Mouse (Mus musculus) fat pad, adult 2 months (tissue): ENCODE measurements at regions not wholly inside any gene's neighbourhood (a gene's known extent, or its start where the extent isn't known, plus 50 kb on each side); places are given as distances from the start of the nearest gene placed in this dataset.

ENCODE experiments used
- DNase-seq: peaks from one replicate; pipeline ENCODE4 v3.0.0-alpha.2; 2011; ENCODE audit warnings: low read depth, low spot score; ENCODE audit errors: extremely low read depth

GRCm38 (mm10) chr2:72541246-72541645 is 65.3 kb downstream of the Cdca7 start:
- DNase-seq = no peak

DNA sequence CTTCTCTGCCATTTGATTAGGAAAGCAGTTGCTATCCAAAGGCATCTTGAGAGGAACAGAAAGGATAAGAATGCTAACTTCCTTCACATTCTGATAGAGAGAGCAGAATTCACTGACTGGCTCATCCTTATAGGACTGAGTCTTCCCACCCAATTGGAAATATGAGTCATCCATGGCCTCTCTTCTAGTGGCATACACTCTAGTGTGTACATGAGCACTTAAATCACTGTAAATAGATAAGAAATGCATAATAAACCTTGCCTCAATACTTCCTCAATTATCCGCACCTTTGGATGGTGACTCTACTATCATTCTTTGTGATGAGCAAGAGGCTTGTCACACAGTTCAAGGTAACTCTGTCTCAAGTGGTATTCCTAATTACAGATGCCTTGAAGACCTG is 69.5 kb downstream of the Cdca7 start:
- DNase-seq = no peak

- no peak for DNase-seq
These were observed 70.5 kb downstream of the Cdca7 start for GRCm38 (mm10) chr2:72546476-72546875.

- no peak for DNase-seq
These were observed 71.0 kb downstream of the Cdca7 start for GRCm38 (mm10) chr2:72546963-72547362.

DNA sequence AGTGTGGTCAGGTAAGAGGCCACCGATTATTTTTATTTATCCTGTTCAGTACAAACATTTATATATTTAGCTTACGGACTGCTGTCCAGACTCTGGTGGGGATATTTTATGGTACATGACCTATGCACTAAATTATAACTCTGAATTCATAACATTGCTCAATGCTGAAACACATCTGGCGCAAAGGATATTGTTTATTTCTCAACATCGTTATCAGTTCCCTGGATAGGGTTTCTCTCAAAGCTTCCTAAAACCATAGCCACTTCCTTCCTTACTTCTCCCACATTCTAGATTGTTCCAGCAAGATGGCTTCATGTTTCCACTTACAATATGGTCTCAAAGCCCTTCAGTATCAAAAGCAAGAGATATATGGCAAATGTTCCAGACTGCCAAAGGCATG is 75.3 kb downstream of the Cdca7 start:
- DNase-seq = no peak

- DNase-seq = no peak
These were observed 78.6 kb downstream of the Cdca7 start for GRCm38 (mm10) chr2:72554603-72555002.

DNA sequence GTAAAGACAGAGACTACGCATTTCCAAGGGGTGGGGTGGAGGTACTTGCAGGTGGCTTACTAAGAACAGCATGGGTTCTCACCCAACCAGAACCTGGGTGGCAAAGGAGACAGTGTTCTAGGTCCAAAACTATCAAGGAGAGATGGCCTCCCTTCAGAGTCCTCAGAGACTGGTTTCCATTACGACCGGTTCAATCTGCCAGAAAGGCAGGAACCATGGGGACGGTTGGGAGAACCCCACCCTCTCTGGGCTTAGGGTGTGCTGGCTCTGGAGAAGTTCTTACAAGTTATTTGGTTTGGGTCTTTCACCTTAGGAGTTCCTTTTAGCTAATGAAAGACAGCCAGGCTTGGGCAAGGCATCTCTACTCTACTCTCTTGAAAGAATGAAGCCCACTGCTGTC is 79.2 kb downstream of the Cdca7 start:
- DNase-seq = no peak

- no peak for DNase-seq
These were observed 79.6 kb downstream of the Cdca7 start for GRCm38 (mm10) chr2:72555556-72555955.

GRCm38 (mm10) chr2:72556064-72556821 is 80.3 kb downstream of the Cdca7 start:
- DNase-seq = no peak

DNA sequence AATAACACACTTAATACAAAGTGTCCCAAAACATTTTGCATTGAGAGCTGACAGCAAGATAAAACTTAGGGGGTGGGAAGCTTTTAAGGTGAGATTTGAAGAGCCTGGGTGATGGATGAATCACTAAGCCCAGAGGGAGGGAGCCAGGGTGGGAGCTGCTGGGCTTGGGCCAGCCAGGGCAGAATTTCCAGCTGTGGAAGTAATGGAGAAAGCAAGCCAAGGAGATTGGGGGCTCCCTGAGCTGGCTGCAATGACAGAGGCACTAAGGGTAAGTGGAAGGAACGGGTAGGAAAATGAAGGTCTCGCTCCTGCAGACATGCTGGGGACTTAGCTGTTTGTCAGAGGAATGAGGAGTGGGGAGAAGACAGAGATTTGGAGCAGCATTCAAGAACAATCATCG is 81.2 kb downstream of the Cdca7 start:
- DNase-seq = no peak

DNA sequence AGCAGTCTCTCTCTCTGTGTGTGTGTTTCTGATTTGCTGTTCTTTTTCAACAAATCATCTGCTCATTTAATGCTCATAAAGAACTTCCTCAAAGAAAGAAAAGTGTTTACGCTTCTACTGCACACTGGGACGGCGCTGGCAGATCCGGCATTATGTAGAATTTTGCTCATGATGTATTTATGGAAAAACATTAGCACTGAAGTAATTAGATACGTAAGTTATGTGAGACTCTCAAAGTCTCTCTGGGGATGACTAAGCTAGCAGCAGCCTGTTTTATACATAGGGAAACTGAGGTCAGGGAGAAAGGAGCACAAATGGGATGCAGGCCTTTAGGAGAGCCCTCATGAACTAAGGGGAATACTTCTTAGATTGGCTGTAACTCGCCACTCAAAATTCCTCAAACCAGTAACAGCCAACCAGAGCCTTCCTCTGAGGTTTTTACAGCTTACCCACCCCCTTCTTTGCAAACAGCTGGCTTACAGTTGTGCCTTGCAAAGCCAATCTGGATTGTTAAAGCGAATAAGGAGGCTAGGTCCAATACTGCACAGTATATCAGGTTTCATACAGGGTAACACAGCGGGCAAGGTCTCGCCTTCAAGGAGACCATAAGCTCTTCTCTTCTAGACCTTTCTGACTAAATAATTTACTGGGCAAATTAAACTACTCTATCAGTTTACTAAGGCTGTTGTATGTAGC is 81.8 kb downstream of the Cdca7 start:
- no peak for DNase-seq

DNA sequence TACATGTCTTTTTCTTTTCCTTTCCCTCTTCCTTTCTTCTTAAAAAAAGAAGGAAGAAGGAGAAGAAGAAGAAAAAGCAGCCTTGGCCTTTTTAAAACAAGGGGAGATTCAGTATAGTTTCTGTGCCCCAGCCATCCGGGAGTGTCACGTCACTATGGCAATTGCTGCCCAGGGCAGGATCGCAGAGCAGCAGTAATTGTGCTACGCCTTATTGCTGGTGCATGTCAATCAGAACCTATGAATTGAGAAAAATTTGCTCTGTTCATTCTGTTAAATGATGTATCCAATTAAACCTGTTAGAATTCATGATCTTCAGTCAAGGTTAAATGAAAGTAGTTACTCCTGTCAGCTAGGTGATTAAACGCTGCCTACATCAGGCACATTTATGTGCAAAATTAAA is 85.4 kb downstream of the Cdca7 start:
- no peak for DNase-seq

GRCm38 (mm10) chr2:72578322-72578721 is 102.4 kb downstream of the Cdca7 start:
- no peak for DNase-seq

- no peak for DNase-seq
These were observed 105.2 kb downstream of the Cdca7 start for GRCm38 (mm10) chr2:72581136-72581535.

- DNase-seq = no peak
These were observed 112.9 kb downstream of the Cdca7 start for GRCm38 (mm10) chr2:72588814-72589213.

DNA sequence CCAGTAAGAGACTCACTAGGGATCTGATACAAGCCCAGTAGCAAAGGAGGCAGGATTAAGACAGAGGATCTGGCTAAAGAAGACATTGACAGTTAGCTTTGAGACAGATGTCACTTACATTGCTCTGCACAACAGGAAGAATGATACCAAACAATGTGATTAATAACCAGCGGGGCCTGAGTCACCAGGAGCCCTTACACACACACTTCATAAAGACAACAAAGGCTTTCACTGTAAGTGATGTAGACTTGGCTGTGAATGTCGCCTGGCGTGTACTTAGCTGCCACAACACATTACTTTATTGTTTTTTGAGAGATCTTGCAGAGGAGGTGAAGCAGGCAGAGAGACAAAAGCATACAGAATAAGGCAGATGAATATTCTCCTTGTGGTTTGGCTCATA is 116.1 kb downstream of the Cdca7 start:
- no peak for DNase-seq

DNA sequence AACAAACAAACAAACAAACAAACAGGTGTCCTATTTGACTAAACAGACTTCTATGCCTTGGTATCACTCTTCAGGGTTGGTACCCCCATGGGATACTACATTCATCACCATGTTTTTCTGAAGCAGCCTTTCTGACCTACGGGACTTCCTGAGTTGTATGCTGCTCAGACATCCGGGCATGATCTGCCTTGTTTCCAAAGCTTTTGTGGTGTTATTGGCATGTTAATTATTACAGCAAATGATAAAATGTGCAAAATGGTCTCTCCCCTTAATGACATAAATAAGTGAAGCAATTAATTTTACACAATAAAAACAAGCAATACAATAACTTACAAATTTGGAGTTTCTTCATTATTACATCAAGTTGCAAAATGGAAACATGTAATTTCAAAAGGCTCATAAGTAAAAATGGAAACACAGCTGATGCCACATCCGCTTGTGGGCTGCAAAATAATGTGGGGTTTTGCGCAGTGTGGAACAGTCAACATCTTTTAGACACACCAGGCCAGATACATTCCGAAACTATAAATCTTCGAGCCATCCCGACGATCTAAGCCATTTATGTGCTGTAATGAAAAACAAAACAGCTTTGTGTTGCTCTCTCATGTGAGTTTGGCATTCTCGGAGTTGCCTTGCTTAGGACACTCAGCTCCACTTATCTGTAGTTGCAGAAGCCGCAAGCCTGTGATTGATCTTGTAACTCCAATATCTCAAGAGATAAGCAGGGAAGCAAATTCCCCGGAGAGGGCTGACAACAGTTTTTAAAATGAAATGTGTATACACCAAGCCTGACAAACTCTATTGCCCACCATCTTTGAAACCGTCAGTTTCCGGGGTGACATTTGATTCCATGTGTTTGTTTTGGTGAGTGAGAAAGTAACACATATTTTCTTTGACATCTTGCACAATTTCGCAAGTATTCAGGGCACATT is 121.3 kb downstream of the Cdca7 start:
- no peak for DNase-seq

DNA sequence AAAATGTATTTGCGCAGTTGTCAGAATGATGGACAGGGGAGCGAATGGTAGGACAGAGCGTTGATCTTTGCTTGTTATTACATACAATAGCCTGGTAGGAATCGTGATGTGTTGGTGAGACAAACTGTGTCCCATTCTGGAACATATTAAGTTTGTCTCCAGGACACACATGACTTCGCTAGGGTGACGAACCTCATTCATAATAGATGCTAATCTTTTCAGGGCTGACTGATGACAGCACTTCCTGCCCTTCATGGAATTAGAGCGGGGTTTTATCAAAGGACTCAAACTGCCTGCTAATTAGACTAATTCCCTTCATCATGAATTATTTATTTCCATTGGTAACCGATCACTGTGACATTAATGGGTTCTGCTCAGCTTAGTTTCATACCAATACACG is 122.0 kb downstream of the Cdca7 start:
- DNase-seq = no peak

- no peak for DNase-seq
These were observed 124.8 kb downstream of the Cdca7 start for GRCm38 (mm10) chr2:72600723-72601122.

DNA sequence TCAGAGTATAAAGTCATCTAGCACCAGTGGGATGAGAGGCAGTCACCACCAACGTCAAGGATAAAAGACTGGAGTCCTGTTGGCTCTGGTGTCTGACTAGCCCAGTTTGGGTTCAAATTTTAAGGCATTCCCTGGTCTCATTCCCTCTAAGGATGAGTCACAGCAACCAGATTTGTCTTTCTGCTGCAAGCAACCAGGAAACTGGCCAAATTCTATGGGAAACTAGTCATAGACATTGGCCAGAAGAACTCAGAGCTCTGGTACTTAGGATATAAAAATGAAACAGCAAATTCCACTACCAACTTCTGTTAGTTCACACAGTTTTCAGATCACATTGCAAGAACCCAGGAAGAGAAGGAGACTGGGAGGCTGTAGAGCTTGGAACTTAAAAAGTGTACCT is 126.2 kb downstream of the Cdca7 start:
- no peak for DNase-seq

GRCm38 (mm10) chr2:72612221-72612620 is 136.3 kb downstream of the Cdca7 start:
- DNase-seq = no peak

DNA sequence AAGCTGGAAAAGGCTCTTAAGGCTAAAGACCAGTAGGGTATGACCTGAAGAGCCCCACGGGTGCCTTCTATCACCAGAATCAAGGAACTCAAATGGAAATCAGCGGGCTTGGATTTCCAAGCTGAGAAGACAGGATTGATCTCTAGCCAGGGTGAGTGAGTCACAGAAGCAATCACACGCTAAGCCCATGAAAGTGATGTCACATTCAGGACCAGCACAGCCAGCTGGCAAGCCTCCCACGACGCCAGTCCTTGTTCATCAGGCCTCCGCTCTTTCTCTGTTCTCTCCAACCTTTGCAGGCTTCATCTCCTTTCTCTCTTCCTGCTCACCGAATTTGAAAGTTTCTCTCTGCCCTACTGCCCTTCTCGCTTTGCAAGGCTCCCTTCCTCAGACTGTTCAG is 138.3 kb downstream of the Cdca7 start:
- no peak for DNase-seq
